In genomic region chr1:168569930-168570515, GRCm38 (mm10) we compare ENCODE assay signal across 19 mouse cellular contexts.
"Had no signal": no experiment of that assay in that cellular context is flagged by ENCODE, and none has a peak within 500 bp of the region (broad histone marks: within the 10 kb centered on the region; RNA-seq: fewer than 3 reads in every experiment).

No protein-coding gene starts in this region.

- DNase-seq: kidney, adult 9 months; kidney, postnatal 14 days; kidney, postnatal 4 days; left cerebral cortex, postnatal 4 days; liver, postnatal 0 days; lung, embryonic 14.5 days; retina, postnatal 1 day; right cerebral cortex, postnatal 25 days; spleen, adult 18-20 months; thymus, postnatal 25 days had no signal

- H3K27me3 ChIP-seq: limb, embryonic 12.5 days; limb, embryonic 15.5 days; neural tube, embryonic 13.5 days; stomach, embryonic 15.5 days had no signal

- H3K36me3 ChIP-seq: limb, embryonic 12.5 days; limb, embryonic 15.5 days; neural tube, embryonic 13.5 days; stomach, embryonic 15.5 days had no signal

- H3K4me1 ChIP-seq: limb, embryonic 12.5 days; limb, embryonic 15.5 days; neural tube, embryonic 13.5 days; stomach, embryonic 15.5 days had no signal

- H3K4me3 ChIP-seq: limb, embryonic 12.5 days; limb, embryonic 15.5 days; myocyte; neural tube, embryonic 13.5 days; stomach, embryonic 15.5 days had no signal

- ATAC-seq: liver, postnatal 0 days; lung, postnatal 0 days had no signal

- H3K9me3 ChIP-seq: limb, embryonic 12.5 days; limb, embryonic 15.5 days; neural tube, embryonic 13.5 days; stomach, embryonic 15.5 days had no signal

- H3K9ac ChIP-seq: limb, embryonic 12.5 days; limb, embryonic 15.5 days; liver, embryonic 14.5 days; liver, postnatal 0 days; lung, embryonic 14.5 days; neural tube, embryonic 13.5 days; stomach, embryonic 15.5 days had no signal

- H3K27ac ChIP-seq: limb, embryonic 12.5 days; limb, embryonic 15.5 days; liver, embryonic 14.5 days; macrophage; neural tube, embryonic 13.5 days; stomach, embryonic 15.5 days had no signal

- H3K4me2 ChIP-seq: limb, embryonic 12.5 days; limb, embryonic 15.5 days; liver, embryonic 11.5 days; lung, embryonic 14.5 days; neural tube, embryonic 13.5 days; stomach, embryonic 15.5 days had no signal
